Mouse (Mus musculus): ENCODE measurements at regions not wholly inside any gene's neighbourhood (a gene's known extent, or its start where the extent isn't known, plus 50 kb on each side); places are given as distances from the start of the nearest gene placed in this dataset.

- no peak for TF ChIP-seq CTCF (IDR thresholded peaks at IDR 0.05; ENCODE audit: borderline replicate concordance, insufficient read depth, low read depth, low read length)
- TF ChIP-seq POLR2A (IDR thresholded peaks at IDR 0.05; ENCODE audit: borderline replicate concordance, insufficient read depth, low read length) = no peak
These were observed 60.5 kb upstream of the Lep start for GRCm38 (mm10) chr6:28999386-29000094.

Measured in cerebellum, adult 2 months (tissue).